Mouse (Mus musculus) kidney, postnatal 10 days (tissue): Measurements from ENCODE around the gene Gm867.
A peak's percentile ranks its signal among the peaks of the same experiment; 100 is the strongest.

Experiments used
- DNase-seq: peaks from one replicate; pipeline ENCODE4 v3.0.0; 2021; ENCODE audit warnings: mixed read lengths

The Gm867 gene

GRCm38 (mm10) chr10:75896208-75896607, 44.3 kb downstream of the Gm867 start:
- DNase-seq, result no peak

- DNase-seq, result no peak
Observed at GRCm38 (mm10) chr10:75895730-75896129, 44.7 kb downstream of the Gm867 start.

GRCm38 (mm10) chr10:75894601-75895000, 45.9 kb downstream of the Gm867 start:
- DNase-seq, result no peak

DNA sequence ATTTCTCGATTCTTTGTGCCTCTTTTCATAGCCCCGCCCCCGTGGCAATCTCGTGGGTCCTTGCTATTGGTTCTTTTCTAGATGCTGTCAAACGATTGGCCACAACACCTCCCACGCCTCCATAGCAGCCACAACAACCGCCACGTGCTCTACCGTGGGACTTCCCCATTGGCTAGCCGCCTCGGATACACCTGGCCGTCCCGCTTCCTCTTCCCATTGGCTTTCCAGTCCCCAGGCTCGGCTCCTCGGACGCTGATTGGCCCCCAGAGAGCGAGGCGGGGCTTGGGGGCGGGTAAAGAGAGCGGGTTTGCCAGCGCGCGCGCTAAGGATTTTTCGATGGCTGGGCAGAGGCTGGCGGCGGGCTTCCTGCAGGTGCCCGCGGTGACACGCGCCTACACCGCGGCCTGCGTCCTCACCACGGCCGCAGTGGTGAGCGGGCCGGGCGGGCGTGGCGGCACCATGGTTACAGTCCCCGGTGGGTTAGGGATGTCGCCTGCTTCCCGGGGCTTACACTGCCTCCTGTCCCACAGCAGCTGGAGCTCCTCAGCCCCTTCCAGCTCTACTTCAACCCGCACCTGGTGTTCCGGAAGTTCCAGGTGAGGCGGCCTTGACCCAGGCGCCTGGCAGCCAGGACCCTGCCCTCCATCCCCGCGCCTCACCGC, 47.3 kb downstream of the Gm867 start, which contains the start of gene Derl3:
Gene Derl3 (plus strand): TSS at position 325 of the 662 bp plus-strand sequence.
- DNase-seq, result peak; percentile 95

GRCm38 (mm10) chr10:75889406-75890153, 50.9 kb downstream of the Gm867 start:
- no peak for DNase-seq
